Mouse (Mus musculus): ENCODE data around the gene Vav1.

Gene Vav1

GRCm38 (mm10) chr17:57278943-57279590, at the start of gene Vav1:
Gene Vav1 (plus strand): TSS chr17:57279100.
- no peak for DNase-seq (ENCODE audit: low read depth, low spot score)

GRCm38 (mm10) chr17:57229851-57230727, 48.8 kb upstream of the Vav1 start:
- DNase-seq (ENCODE audit: low read depth, low spot score) = no peak

- DNase-seq (ENCODE audit: low read depth, low spot score) = no peak
Observed at GRCm38 (mm10) chr17:57230728-57231125, 48.2 kb upstream of the Vav1 start.

- DNase-seq (ENCODE audit: low read depth, low spot score) = no peak
Observed at GRCm38 (mm10) chr17:57231321-57231771, 47.6 kb upstream of the Vav1 start.

- no peak for DNase-seq (ENCODE audit: low read depth, low spot score)
Observed at GRCm38 (mm10) chr17:57232200-57232599, 46.7 kb upstream of the Vav1 start.

- DNase-seq (ENCODE audit: low read depth, low spot score) = no peak
Observed at GRCm38 (mm10) chr17:57233038-57233437, 45.9 kb upstream of the Vav1 start.

GRCm38 (mm10) chr17:57234254-57234928, 44.5 kb upstream of the Vav1 start:
- DNase-seq (ENCODE audit: low read depth, low spot score) = no peak

- DNase-seq (ENCODE audit: low read depth, low spot score) = no peak
Observed at GRCm38 (mm10) chr17:57235803-57236202, 43.1 kb upstream of the Vav1 start.

GRCm38 (mm10) chr17:57237181-57237580, 41.7 kb upstream of the Vav1 start:
- DNase-seq (ENCODE audit: low read depth, low spot score) = no peak

- no peak for DNase-seq (ENCODE audit: low read depth, low spot score)
Observed at GRCm38 (mm10) chr17:57243650-57244370, 35.1 kb upstream of the Vav1 start.

GRCm38 (mm10) chr17:57245311-57245929, 33.5 kb upstream of the Vav1 start:
- no peak for DNase-seq (ENCODE audit: low read depth, low spot score)

GRCm38 (mm10) chr17:57246663-57247392, 32.1 kb upstream of the Vav1 start:
- DNase-seq (ENCODE audit: low read depth, low spot score) = peak; percentile 33

GRCm38 (mm10) chr17:57247393-57248200, 31.3 kb upstream of the Vav1 start:
- DNase-seq (ENCODE audit: low read depth, low spot score) = peak; percentile 100

GRCm38 (mm10) chr17:57248201-57248699, 30.6 kb upstream of the Vav1 start, which contains the start of gene Gpr108:
Gene Gpr108 (minus strand): TSS chr17:57248446.
- DNase-seq (ENCODE audit: low read depth, low spot score) = peak; percentile 94

GRCm38 (mm10) chr17:57248771-57249170, 30.1 kb upstream of the Vav1 start:
- peak; percentile 17 for DNase-seq (ENCODE audit: low read depth, low spot score)

GRCm38 (mm10) chr17:57249186-57250181, 29.4 kb upstream of the Vav1 start, which contains the start of gene Trip10:
Gene Trip10 (plus strand): TSS chr17:57249455.
- DNase-seq (ENCODE audit: low read depth, low spot score) = peak; percentile 90

GRCm38 (mm10) chr17:57250461-57251160, 28.3 kb upstream of the Vav1 start:
- DNase-seq (ENCODE audit: low read depth, low spot score) = peak; percentile 65
